Mouse (Mus musculus) CH12.LX (cell line): ENCODE results near the gene Prr5l. TPM values are rescaled to one million over a fixed set of nuclear protein-coding genes. Genes with fewer than 3 reads are reported as not detected.

Experiments used
- DNase-seq: peaks from one replicate; pipeline ENCODE4 v3.0.0-alpha.2; 2013; ENCODE audit errors: extremely low read depth
- H3K27ac ChIP-seq: 2 replicates; pipeline ENCODE4 v1.5.1; 2012; ENCODE audit warnings: low read depth, mild to moderate bottlenecking, control low read depth, moderate library complexity; ENCODE audit not compliant: insufficient read depth
- H3K27me3 ChIP-seq: replicated peaks from 2 replicates; pipeline ENCODE3; 2012; ENCODE audit warnings: inconsistent platforms
- H3K36me3 ChIP-seq, 2 experiments: replicated peaks in 1 of 2; 2 replicates each; pipeline versions ENCODE3 to v1.6.1; 2012; ENCODE audit warnings: inconsistent platforms in 1 of 2, low read length in 1 of 2, mild to moderate bottlenecking in 1 of 2, mixed read lengths in 1 of 2, moderate library complexity in 1 of 2; ENCODE audit not compliant: control insufficient read depth in 1 of 2, insufficient read depth in 1 of 2
- H3K4me1 ChIP-seq, 2 experiments: 2 replicates each; pipeline ENCODE4 v1.6.1; 2012; ENCODE audit warnings: inconsistent platforms in 1 of 2, moderate library complexity in 1 of 2; ENCODE audit not compliant: insufficient read depth in 2 of 2, control insufficient read depth in 1 of 2
- H3K4me2 ChIP-seq: 2 replicates; pipeline ENCODE4 v1.6.1; 2012; ENCODE audit warnings: low read depth, mild to moderate bottlenecking, control low read depth; ENCODE audit not compliant: poor library complexity, insufficient read depth, severe bottlenecking
- H3K4me3 ChIP-seq, 3 experiments: fragments of 150-350 bp in 1 of 3; sonication (generic) in 1 of 3; replicated peaks in 1 of 3; 2 replicates each; pipeline versions ENCODE3 to v1.5.1; 2011 to 2012; ENCODE audit warnings: low read depth in 2 of 3, low read length in 2 of 3, mild to moderate bottlenecking in 2 of 3, moderate library complexity in 2 of 3, control low read depth in 1 of 3, improper control_type of control experiment in 1 of 3, inconsistent platforms in 1 of 3, mixed read lengths in 1 of 3; ENCODE audit not compliant: poor library complexity in 1 of 3
- H3K79me2 ChIP-seq: replicated peaks from 2 replicates; pipeline ENCODE4 v1.6.1; 2012; ENCODE audit warnings: mild to moderate bottlenecking, moderate library complexity; ENCODE audit not compliant: control insufficient read depth, poor library complexity, insufficient read depth, severe bottlenecking; ENCODE audit errors: extremely low read depth
- H3K9ac ChIP-seq: 2 replicates; pipeline ENCODE4 v1.6.1; 2012; ENCODE audit warnings: low read depth, mild to moderate bottlenecking, control low read depth, moderate library complexity; ENCODE audit not compliant: insufficient read depth
- H3K9me3 ChIP-seq: replicated peaks from 2 replicates; pipeline ENCODE3; 2012; ENCODE audit warnings: low read length, inconsistent platforms, mixed read lengths
- CHD2 ChIP-seq: IDR thresholded peaks from 2 replicates; pipeline ENCODE4 v1.6.1; 2011; ENCODE audit warnings: low read length, improper control_type of control experiment
- E2F4 ChIP-seq: IDR thresholded peaks from 2 replicates; pipeline ENCODE4 v1.6.1; 2011; ENCODE audit warnings: low read depth, low read length, improper control_type of control experiment; ENCODE audit not compliant: insufficient replicate concordance
- KAT2A ChIP-seq: IDR thresholded peaks from 2 replicates; pipeline ENCODE4 v1.6.1; 2012; ENCODE audit warnings: low read length, improper control_type of control experiment, inconsistent platforms; ENCODE audit not compliant: insufficient replicate concordance
- MAFK ChIP-seq: IDR thresholded peaks from 2 replicates; pipeline ENCODE4 v1.6.1; 2011; ENCODE audit warnings: low read length, improper control_type of control experiment; ENCODE audit not compliant: insufficient replicate concordance
- MAX ChIP-seq: IDR thresholded peaks from 2 replicates; pipeline ENCODE4 v1.6.1; 2011; ENCODE audit warnings: low read length, improper control_type of control experiment
- NELFE ChIP-seq: IDR thresholded peaks from 2 replicates; pipeline ENCODE4 v1.6.1; 2011; ENCODE audit warnings: low read depth, low read length, improper control_type of control experiment
- PAX5 ChIP-seq: IDR thresholded peaks from 2 replicates; pipeline ENCODE4 v1.6.1; 2012; ENCODE audit warnings: low read length, inconsistent platforms, mixed read lengths
- RCOR1 ChIP-seq: conservative IDR thresholded peaks from 2 replicates; pipeline ENCODE4 v1.6.1; 2012; ENCODE audit warnings: low read depth, mild to moderate bottlenecking, inconsistent platforms, low read length, improper control_type of control experiment
- TBP ChIP-seq: conservative IDR thresholded peaks from 2 replicates; pipeline ENCODE4 v1.6.1; 2011; ENCODE audit warnings: low read depth, low read length, improper control_type of control experiment
- USF1 ChIP-seq: IDR thresholded peaks from 2 replicates; pipeline ENCODE4 v1.6.1; 2014; ENCODE audit warnings: low read depth, mild to moderate bottlenecking, inconsistent platforms, low read length, improper control_type of control experiment
- ZC3H11A ChIP-seq: IDR thresholded peaks from 2 replicates; pipeline ENCODE4 v1.6.1; 2012; ENCODE audit warnings: low read depth, mild to moderate bottlenecking, inconsistent platforms, low read length, improper control_type of control experiment
- dilution Hi-C: fragments of 300-500 bp; cut with MboI; formaldehyde crosslinking; loops from 2 replicates; pipeline ENCODE4 v1.14.3; 2020; ENCODE audit warnings: low sequenced_read_pairs; ENCODE audit not compliant: extremely low pct_unique_long_range_greater_than_20kb, extremely low pct_ligation_motif_present
- in situ Hi-C: fragments of 300-500 bp; cut with MboI; formaldehyde crosslinking; loops from 3 replicates; pipeline ENCODE4 v1.14.3; 2019; ENCODE audit warnings: low sequenced_read_pairs, low pct_ligation_motif_present, low pct_unique_long_range_greater_than_20kb, mixed read lengths
- polyA plus RNA-seq: library from polyadenylated mRNA; unstranded; fragments of >175 nt; gene quantifications from 2 replicates; pipeline ENCODE4 v1.2.1, GENCODE M21; 2012; ENCODE audit warnings: low read depth; ENCODE audit not compliant: insufficient read length
- total RNA-seq, 2 experiments: library from RNA; depleted of rRNA; stranded (reverse); fragments of 300-350 nt in 1 of 2; fragments of >200 nt in 1 of 2; gene quantifications; 2 replicates each; pipeline ENCODE4 v1.2.3; 2012 to 2014

The Prr5l gene
- total and polyA plus RNA-seq, 3 experiments = 0.21 to 0.93 TPM; not detected in 1

- H3K4me1 ChIP-seq = no peaks in the 10 kb centered on the region
- TF ChIP-seq PAX5 (no peak), CHD2 (no peak), MAFK (no peak), MAX (no peak), RCOR1 (no peak), USF1 (no peak)
- no peak overlapping the region for H3K9ac ChIP-seq
- no peaks in the 10 kb centered on the region for H3K79me2 ChIP-seq
- no peak for DNase-seq
- H3K27ac ChIP-seq = no peak overlapping the region
- no peak overlapping the region for H3K4me2 ChIP-seq
- in situ Hi-C loops (no loop called here), dilution Hi-C loops (no loop called here)
- peaks cover 2% of the 10 kb centered on the region for H3K27me3 ChIP-seq
- no peak overlapping the region for H3K4me3 ChIP-seq
- no peaks in the 10 kb centered on the region for H3K9me3 ChIP-seq
- H3K36me3 ChIP-seq = no peaks in the 10 kb centered on the region
Measured at GRCm38 (mm10) chr2:101813581-101814271, 69.1 kb downstream of the Prr5l start.

GRCm38 (mm10) chr2:101811925-101812324, 70.9 kb downstream of the Prr5l start:
- dilution Hi-C loops = no loop called here
- H3K9ac ChIP-seq = no peak overlapping the region
- H3K27ac ChIP-seq = no peak overlapping the region
- no peaks in the 10 kb centered on the region for H3K36me3 ChIP-seq
- DNase-seq = no peak
- H3K4me2 ChIP-seq = no peak overlapping the region
- in situ Hi-C loops = no loop called here
- peaks cover 5% of the 10 kb centered on the region for H3K27me3 ChIP-seq
- no peak for TF ChIP-seq ZC3H11A
- no peak for TF ChIP-seq TBP
- TF ChIP-seq RCOR1 = no peak
- no peak for TF ChIP-seq NELFE
- TF ChIP-seq, all 38 proteins: peak for 0
- H3K4me3 ChIP-seq = no peak overlapping the region
- no peaks in the 10 kb centered on the region for H3K9me3 ChIP-seq
- H3K79me2 ChIP-seq = no peaks in the 10 kb centered on the region
- H3K4me1 ChIP-seq = no peaks in the 10 kb centered on the region

- H3K9me3 ChIP-seq = no peaks in the 10 kb centered on the region
- H3K27ac ChIP-seq = no peak overlapping the region
- H3K36me3 ChIP-seq = no peaks in the 10 kb centered on the region
- peak overlapping the region; percentile 18; the same call in 1 of the 2 replicates for H3K9ac ChIP-seq
- peak overlapping the region; percentile 79 for H3K4me2 ChIP-seq
- H3K27me3 ChIP-seq = peaks cover 5% of the 10 kb centered on the region
- no peaks in the 10 kb centered on the region for H3K79me2 ChIP-seq
- peak overlapping the region in 1 of 3 experiments; percentile 40 for H3K4me3 ChIP-seq
- dilution Hi-C loops = no loop called here
- no peak for DNase-seq
- no peaks in the 10 kb centered on the region for H3K4me1 ChIP-seq
- TF ChIP-seq E2F4 (no peak), KAT2A (no peak)
- in situ Hi-C loops = no loop called here
Measured at GRCm38 (mm10) chr2:101810774-101811173, 72.1 kb downstream of the Prr5l start.
